11 mouse cellular contexts compared by ENCODE assay signal in the genomic region with DNA sequence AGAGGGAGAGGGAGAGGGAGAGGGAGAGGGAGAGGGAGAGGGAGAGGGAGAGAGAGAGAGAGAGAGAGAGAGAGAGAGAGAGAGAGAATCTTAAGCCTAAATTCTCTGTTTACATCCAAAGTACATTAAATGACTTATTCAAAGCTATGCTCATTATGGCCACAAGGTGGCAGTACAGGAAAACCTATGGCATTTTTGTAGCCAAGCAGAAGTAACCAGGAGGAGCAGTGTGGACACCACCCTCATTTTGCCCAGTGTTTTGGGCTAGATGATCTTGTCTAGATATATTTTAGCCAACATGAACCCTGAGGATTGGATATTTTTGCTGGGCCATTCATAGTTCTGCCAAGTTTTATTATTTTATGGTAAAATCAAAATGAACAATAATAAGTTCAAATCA. TPM values are rescaled to one million over a fixed set of nuclear protein-coding genes. Genes with fewer than 3 reads are reported as not detected.
DNase-seq lines count a peak whose midpoint lies in the region; ATAC-seq and TF ChIP-seq lines count a peak whose summit lies in the region.
"Had no signal": no experiment of that assay in that cellular context is flagged by ENCODE, and none has a peak within 500 bp of the region (broad histone marks: within the 10 kb centered on the region; RNA-seq: fewer than 3 reads in every experiment).

No protein-coding gene starts in this region.

- no peak overlapping the region for H3K9ac ChIP-seq in liver, adult 2 months (ENCODE audit: low read depth, low read length)
- H3K9ac ChIP-seq in liver, embryonic 12.5 days: no peak overlapping the region
- H3K9ac ChIP-seq: heart, embryonic 15.5 days; midbrain, embryonic 12.5 days had no signal

- no peak overlapping the region for H3K4me3 ChIP-seq in liver, adult 2 months (ENCODE audit: insufficient read depth, low read depth, low read length)
- H3K4me3 ChIP-seq in liver, embryonic 12.5 days: no peak overlapping the region
- H3K4me3 ChIP-seq in cerebellum, adult 2 months (replicated peaks; ENCODE audit: insufficient read depth, low read depth, low read length): no peak overlapping the region
- H3K4me3 ChIP-seq: heart, embryonic 15.5 days; midbrain, embryonic 12.5 days had no signal

- no peaks in the 10 kb centered on the region for H3K27me3 ChIP-seq in liver, adult 2 months (ENCODE audit: control insufficient read depth, insufficient read depth, low read length)
- no peaks in the 10 kb centered on the region for H3K27me3 ChIP-seq in liver, embryonic 12.5 days (replicated peaks)
- H3K27me3 ChIP-seq in cerebellum, adult 2 months (ENCODE audit: control insufficient read depth, insufficient read depth, low read length): no peaks in the 10 kb centered on the region
- H3K27me3 ChIP-seq: midbrain, embryonic 12.5 days had no signal

- no peaks in the 10 kb centered on the region for H3K9me3 ChIP-seq in liver, embryonic 12.5 days (replicated peaks)
- H3K9me3 ChIP-seq: heart, embryonic 15.5 days; midbrain, embryonic 12.5 days had no signal

- H3K36me3 ChIP-seq in liver, adult 2 months (ENCODE audit: control insufficient read depth, insufficient read depth, low read length): no peaks in the 10 kb centered on the region
- H3K36me3 ChIP-seq in liver, embryonic 12.5 days: no peaks in the 10 kb centered on the region
- H3K36me3 ChIP-seq: heart, embryonic 15.5 days; midbrain, embryonic 12.5 days had no signal

- no peak overlapping the region for H3K4me2 ChIP-seq in liver, embryonic 12.5 days
- H3K4me2 ChIP-seq: heart, embryonic 15.5 days; midbrain, embryonic 12.5 days had no signal

- TF ChIP-seq CTCF in liver, adult 2 months (IDR thresholded peaks at IDR 0.05; ENCODE audit: low read depth, low read length): peak; percentile 64
- TF ChIP-seq CTCF in cerebellum, adult 2 months (IDR thresholded peaks at IDR 0.05; ENCODE audit: borderline replicate concordance, insufficient read depth, low read depth, low read length): peak; percentile 77

- intact Hi-C loops in heart, postnatal 36 days (cut with DNase I): loop anchor here (2.0 to 5.0 kb wide), 2 partner anchors 300 to 542 kb away; no protein-coding TSS in a partner anchor

- TF ChIP-seq POLR2A in liver, adult 2 months (IDR thresholded peaks at IDR 0.05; ENCODE audit: extremely low read depth, insufficient read depth, low read length): no peak
- no peak for TF ChIP-seq POLR2A in cerebellum, adult 2 months (IDR thresholded peaks at IDR 0.05; ENCODE audit: borderline replicate concordance, insufficient read depth, low read length)

- no peak for ATAC-seq in liver, embryonic 12.5 days

- H3K4me1 ChIP-seq in liver, adult 2 months (ENCODE audit: control insufficient read depth, insufficient read depth, low read length): no peaks in the 10 kb centered on the region
- H3K4me1 ChIP-seq in liver, embryonic 12.5 days: no peaks in the 10 kb centered on the region
- no peaks in the 10 kb centered on the region for H3K4me1 ChIP-seq in cerebellum, adult 2 months (ENCODE audit: control insufficient read depth, insufficient read depth, low read length)
- H3K4me1 ChIP-seq: heart, embryonic 15.5 days; midbrain, embryonic 12.5 days had no signal

- H3K79me2 ChIP-seq in liver, adult 2 months (ENCODE audit: control insufficient read depth, insufficient read depth, low read length): no peaks in the 10 kb centered on the region

- peak; percentile 39 to 55 for DNase-seq in adrenal gland, adult 18-20 months (ENCODE audit: low spot score in 2 of 2)
- no peak for DNase-seq in adrenal gland, postnatal 25 days
- DNase-seq in liver, adult 2 months (ENCODE audit: extremely low read depth, low read depth, low spot score): peak; percentile 52
- DNase-seq in cerebellum, adult 2 months: peak in 1 of 2 experiments; percentile 57
- DNase-seq in heart, postnatal 36 days: peak; percentile 33 to 43
- peak; percentile 60 for DNase-seq in lung, postnatal 25 days (ENCODE audit: low spot score)
- peak; percentile 29 for DNase-seq in thymus, postnatal 4 days

- H3K27ac ChIP-seq in liver, adult 2 months (replicated peaks; ENCODE audit: insufficient read depth, low read depth, low read length): no peak overlapping the region
- H3K27ac ChIP-seq in liver, embryonic 12.5 days: no peak overlapping the region
- no peak overlapping the region for H3K27ac ChIP-seq in cerebellum, adult 2 months (ENCODE audit: insufficient read depth, low read length)
- H3K27ac ChIP-seq: heart, embryonic 15.5 days; midbrain, embryonic 12.5 days had no signal

RNA-seq across cellular contexts. Expression of gene Uchl1, which starts 21.2 kb away (rescaled TPM):
- 100 to 1,000 TPM in 1 of 2 experiments, 10 to 100 TPM in 1; 55.1 to 104 TPM for total RNA-seq in adrenal gland, adult 18-20 months (2021)
- 56.6 and 75.0 TPM in 2 replicates for total RNA-seq in adrenal gland, postnatal 25 days (2021)
- 0.09 and 0.13 TPM in 2 replicates for total RNA-seq in liver, adult 2 months (2014; rRNA removed)
- polyA plus RNA-seq in liver, adult 2 months (2012; rRNA removed): not detected in 2 replicates
- 3.0 and 7.1 TPM in 2 replicates for polyA plus RNA-seq in liver, embryonic 12.5 days (2016; fragmentation: Nextera tagmentation; extraction: Ambion mirVana)
- polyA plus RNA-seq in cerebellum, adult 2 months (2012; rRNA removed): 709 and 904 TPM in 2 replicates
- total RNA-seq in heart, postnatal 36 days (2021): 1 to 10 TPM; 8.5 to 8.8 TPM

RNA-seq across cellular contexts. Expression of gene Limch1, which starts 48.5 kb away (rescaled TPM):
- total RNA-seq in adrenal gland, adult 18-20 months (2021): 10 to 100 TPM; 53.2 to 69.4 TPM
- total RNA-seq in adrenal gland, postnatal 25 days (2021): 83.8 and 127 TPM in 2 replicates
- total RNA-seq in liver, adult 2 months (2014; rRNA removed): 0.55 and 2.6 TPM in 2 replicates
- polyA plus RNA-seq in liver, adult 2 months (2012; rRNA removed): 0.13 and 0.15 TPM in 2 replicates
- polyA plus RNA-seq in liver, embryonic 12.5 days (2016; fragmentation: Nextera tagmentation; extraction: Ambion mirVana): 3.8 and 5.2 TPM in 2 replicates
- 66.2 and 68.1 TPM in 2 replicates for polyA plus RNA-seq in cerebellum, adult 2 months (2012; rRNA removed)
- total RNA-seq in heart, postnatal 36 days (2021): 100 to 1,000 TPM; 238 to 297 TPM
- polyA plus RNA-seq: C2C12 had no signal

Comparison
In these comparisons a context has a peak if more than half of its experiments do, and no peak if none do; other contexts are left out.
1. RNA of gene Limch1, which starts 48.5 kb away (total RNA-seq): 238 to 297 TPM in heart, postnatal 36 days, 83.8 to 127 TPM in adrenal gland, postnatal 25 days and 53.2 to 69.4 TPM in adrenal gland, adult 18-20 months; 0.55 to 2.6 TPM in liver, adult 2 months; every median in the first group is over 10 times any median in the second.